Mouse (Mus musculus) liver, postnatal 0 days (tissue): ENCODE results near the gene Zfhx3.

Experiments used
- CTCF ChIP-seq: sonication (generic); IDR thresholded peaks from 2 replicates; pipeline ENCODE4 v1.5.1; 2016; ENCODE audit warnings: antibody characterized with exemption, low read depth
- EP300 ChIP-seq: IDR thresholded peaks from 2 replicates; pipeline ENCODE4 v1.6.1; 2016; ENCODE audit warnings: antibody characterized with exemption, low read depth, mild to moderate bottlenecking

GRCm38 (mm10) chr8:108612815-108613214 lies 670.4 kb downstream of the Zfhx3 start:
- TF ChIP-seq CTCF (no peak), EP300 (no peak)
